Mouse (Mus musculus) midbrain, embryonic 13.5 days (tissue): Measurements from ENCODE around the gene Rtn1. TPM values are rescaled to one million over a fixed set of nuclear protein-coding genes. Genes with fewer than 3 reads are reported as not detected.
A peak's percentile ranks its signal among the peaks of the same experiment; 100 is the strongest.
"Not testable (repeated sequence)": the region's sequence is repeated elsewhere in the genome, so short reads cannot be mapped to it uniquely, and the experiment has no call there.

Experiments
- ATAC-seq: fragments of 200-750 bp; cut with Nextera tagmentation; 2 replicates; pipeline ENCODE4 v1.8.0; 2017; ENCODE audit warnings: mild to moderate bottlenecking, moderate TSS enrichment, moderate library complexity
- H3K27ac ChIP-seq: fragments of 300-500 bp; sonication (generic); 2 replicates; pipeline ENCODE4 v1.5.1; 2015; ENCODE audit warnings: inconsistent platforms, mild to moderate bottlenecking, moderate library complexity
- H3K27me3 ChIP-seq: fragments of 300-500 bp; sonication (generic); 2 replicates; pipeline ENCODE4 v1.6.1; 2015; ENCODE audit warnings: mild to moderate bottlenecking, inconsistent platforms
- H3K36me3 ChIP-seq: fragments of 300-500 bp; sonication (generic); 2 replicates; pipeline ENCODE4 v1.6.1; 2015; ENCODE audit warnings: mild to moderate bottlenecking, inconsistent platforms
- H3K4me1 ChIP-seq: fragments of 300-500 bp; sonication (generic); replicated peaks from 2 replicates; pipeline ENCODE4 v1.6.1; 2015; ENCODE audit warnings: inconsistent platforms
- H3K4me2 ChIP-seq: fragments of 300-500 bp; sonication (generic); replicated peaks from 2 replicates; pipeline ENCODE4 v1.6.1; 2015; ENCODE audit warnings: moderate library complexity, mild to moderate bottlenecking, inconsistent platforms
- H3K4me3 ChIP-seq: fragments of 300-500 bp; sonication (generic); replicated peaks from 2 replicates; pipeline ENCODE4 v1.5.1; 2015; ENCODE audit warnings: mild to moderate bottlenecking, inconsistent platforms
- H3K9ac ChIP-seq: fragments of 300-500 bp; sonication (generic); replicated peaks from 2 replicates; pipeline ENCODE4 v1.6.1; 2015; ENCODE audit warnings: mild to moderate bottlenecking, inconsistent platforms
- H3K9me3 ChIP-seq: fragments of 300-500 bp; sonication (generic); 2 replicates; pipeline ENCODE4 v1.6.1; 2016; ENCODE audit warnings: mild to moderate bottlenecking, inconsistent platforms
- WGBS: fragments of 180-500 bp; shearing (Covaris S2); methylation state at CpG from one replicate; pipeline ENCODE4 v1.1.7; 2015; 5-methylcytosine and 5-hydroxymethylcytosine counted together
- polyA plus RNA-seq: library from polyadenylated mRNA; unstranded; fragments of >200 nt; fragmentation: Nextera tagmentation; extraction: Ambion mirVana; gene quantifications from 2 replicates; pipeline ENCODE4 v1.2.1, GENCODE M21; 2015

Rtn1 gene
- polyA plus RNA-seq, 1 experiment from 2014 or later, result 1,917 TPM

GRCm38 (mm10) chr12:72305421-72305820, 103.4 kb downstream of the Rtn1 start:
- ATAC-seq, result no peak

GRCm38 (mm10) chr12:72304985-72305384, 103.9 kb downstream of the Rtn1 start:
- Histone ChIP-seq H3K27ac (no peak overlapping the region), H3K9ac (no peak overlapping the region), H3K36me3 (peaks cover 15% of the 10 kb centered on the region), H3K9me3 (no peaks in the 10 kb centered on the region), H3K4me3 (no peak overlapping the region), H3K4me1 (peaks cover 28% of the 10 kb centered on the region), H3K4me2 (no peak overlapping the region), H3K27me3 (no peaks in the 10 kb centered on the region)
- peak; percentile 74 for ATAC-seq
- whole genome bisulfite sequencing, result 26% methylated on average over 5 of the region's 5 CpGs

More at GRCm38 (mm10) chr12:72305421-72305820, 103.4 kb downstream of the Rtn1 start:
- H3K9ac ChIP-seq, result no peak overlapping the region
- no peak overlapping the region for H3K4me3 ChIP-seq
- WGBS, result 62% methylated on average over 5 of the region's 5 CpGs
- H3K27me3 ChIP-seq, result no peaks in the 10 kb centered on the region
- H3K36me3 ChIP-seq, result peaks cover 15% of the 10 kb centered on the region
- H3K4me2 ChIP-seq, result no peak overlapping the region
- H3K27ac ChIP-seq, result no peak overlapping the region
- peaks cover 28% of the 10 kb centered on the region for H3K4me1 ChIP-seq
- H3K9me3 ChIP-seq, result no peaks in the 10 kb centered on the region

DNA sequence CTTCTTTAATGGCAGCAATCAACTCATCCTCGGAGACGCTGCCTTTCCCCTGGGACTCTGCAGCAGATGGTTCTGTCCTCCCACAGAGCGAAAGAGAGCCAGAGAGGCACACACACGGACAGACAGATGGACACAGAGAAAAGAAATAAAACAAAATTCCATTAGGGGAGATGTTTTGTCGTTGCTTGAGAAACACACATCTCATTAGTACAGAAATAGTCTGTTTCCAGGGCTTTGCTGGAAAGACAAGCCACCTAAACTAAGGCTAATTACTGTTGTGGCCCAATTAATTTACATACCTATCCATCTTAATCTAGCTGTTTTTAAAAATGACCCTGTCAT, 104.5 kb downstream of the Rtn1 start:
- Histone ChIP-seq H3K4me2 (no peak overlapping the region), H3K9me3 (no peaks in the 10 kb centered on the region), H3K27me3 (no peaks in the 10 kb centered on the region), H3K4me1 (peaks cover 28% of the 10 kb centered on the region), H3K36me3 (peaks cover 15% of the 10 kb centered on the region), H3K4me3 (no peak overlapping the region), H3K9ac (no peak overlapping the region), H3K27ac (no peak overlapping the region)
- 51% methylated on average over 5 of the region's 5 CpGs for WGBS
- no peak for ATAC-seq

- no peak for ATAC-seq
- 73% methylated on average over 37 of the region's 37 CpGs for WGBS
- peaks cover 31% of the 10 kb centered on the region for H3K4me1 ChIP-seq
- H3K27ac ChIP-seq, result no peak overlapping the region
- H3K9me3 ChIP-seq, result no peaks in the 10 kb centered on the region
- no peak overlapping the region for H3K9ac ChIP-seq
- no peaks in the 10 kb centered on the region for H3K27me3 ChIP-seq
- no peak overlapping the region for H3K4me3 ChIP-seq
- peaks cover 15% of the 10 kb centered on the region for H3K36me3 ChIP-seq
- no peak overlapping the region for H3K4me2 ChIP-seq
Observed at GRCm38 (mm10) chr12:72303624-72304346, 105.1 kb downstream of the Rtn1 start.

- 0 out of 2 replicates have a peak overlapping the region, but pooled peaks have one; percentile 5 for H3K9ac ChIP-seq
- no peaks in the 10 kb centered on the region for H3K9me3 ChIP-seq
- H3K4me2 ChIP-seq, result no peak overlapping the region
- H3K4me3 ChIP-seq, result no peak overlapping the region
- H3K4me1 ChIP-seq, result peaks cover 35% of the 10 kb centered on the region
- 39% methylated on average over 8 of the region's 8 CpGs for WGBS
- no peak for ATAC-seq
- H3K36me3 ChIP-seq, result peaks cover 10% of the 10 kb centered on the region
- no peaks in the 10 kb centered on the region for H3K27me3 ChIP-seq
- no peak overlapping the region for H3K27ac ChIP-seq
Observed at GRCm38 (mm10) chr12:72301431-72301830, 107.4 kb downstream of the Rtn1 start.

- Histone ChIP-seq H3K4me3 (no peak overlapping the region), H3K36me3 (peaks cover 10% of the 10 kb centered on the region), H3K4me2 (no peak overlapping the region), H3K9me3 (no peaks in the 10 kb centered on the region), H3K27me3 (no peaks in the 10 kb centered on the region), H3K27ac (no peak overlapping the region), H3K4me1 (peaks cover 35% of the 10 kb centered on the region), H3K9ac (0 out of 2 replicates have a peak overlapping the region, but pooled peaks have one; percentile 5)
- 79% methylated on average over 8 of the region's 8 CpGs for WGBS
- no peak for ATAC-seq
Observed at GRCm38 (mm10) chr12:72300971-72301370, 107.9 kb downstream of the Rtn1 start.

DNA sequence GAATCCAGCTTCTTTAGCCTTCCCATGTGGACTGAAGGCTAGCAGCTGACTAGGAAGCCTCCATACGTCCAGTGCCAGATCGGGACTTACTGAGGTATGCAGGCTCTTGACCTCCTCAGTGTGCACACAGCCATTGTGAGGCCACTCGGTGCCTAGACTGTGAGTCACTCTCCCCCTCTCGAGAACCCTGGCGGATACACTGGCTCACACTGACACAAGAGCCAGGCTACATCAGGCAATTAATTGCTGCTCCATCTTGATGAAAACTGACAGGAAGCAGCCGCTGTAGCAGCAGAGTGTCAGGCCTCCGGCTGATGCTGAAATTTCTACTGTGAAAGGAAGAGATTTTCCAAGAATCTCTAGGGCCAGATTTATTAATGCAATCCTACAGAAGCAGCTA, 110.6 kb downstream of the Rtn1 start:
- no peak overlapping the region for H3K27ac ChIP-seq
- ATAC-seq, result no peak

GRCm38 (mm10) chr12:72296552-72296951, 112.3 kb downstream of the Rtn1 start:
- ATAC-seq, result no peak
- H3K27ac ChIP-seq, result no peak overlapping the region
- H3K9me3 ChIP-seq, result peaks cover 2% of the 10 kb centered on the region; the same call in 1 of the 2 replicates
- WGBS, result 92% methylated on average over 5 of the region's 5 CpGs
- no peaks in the 10 kb centered on the region for H3K27me3 ChIP-seq
- no peak overlapping the region for H3K9ac ChIP-seq
- H3K36me3 ChIP-seq, result no peaks in the 10 kb centered on the region
- no peak overlapping the region for H3K4me2 ChIP-seq
- peaks cover 9% of the 10 kb centered on the region for H3K4me1 ChIP-seq
- no peak overlapping the region for H3K4me3 ChIP-seq

More for the DNA sequence above, 110.6 kb downstream of the Rtn1 start:
- Histone ChIP-seq H3K9ac (no peak overlapping the region), H3K4me3 (no peak overlapping the region), H3K36me3 (peaks cover 2% of the 10 kb centered on the region), H3K4me2 (no peak overlapping the region), H3K27me3 (no peaks in the 10 kb centered on the region), H3K9me3 (peaks cover 2% of the 10 kb centered on the region; the same call in 1 of the 2 replicates), H3K4me1 (peaks cover 14% of the 10 kb centered on the region)
- WGBS, result 72% methylated on average over 7 of the region's 7 CpGs

DNA sequence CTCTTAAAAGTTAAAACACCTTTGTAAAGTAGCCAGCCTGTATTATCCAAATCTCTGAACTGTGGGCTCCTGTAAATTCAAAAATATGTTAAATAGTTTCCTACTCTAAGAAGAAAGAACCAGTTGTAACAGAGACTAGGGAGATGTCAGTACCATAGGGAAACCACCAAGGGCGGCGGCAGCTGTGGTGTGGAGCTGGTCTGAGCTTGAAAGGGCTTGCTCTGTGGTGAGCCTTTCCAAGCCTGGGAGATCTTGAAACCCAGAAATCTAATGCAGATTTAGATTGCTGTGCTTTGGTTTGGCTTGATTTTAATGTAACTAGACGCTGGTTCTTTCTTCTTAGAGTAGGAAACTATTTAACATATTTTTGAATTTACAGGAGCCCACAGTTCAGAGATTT, 115.7 kb downstream of the Rtn1 start:
- not testable (repeated sequence) for H3K27me3 ChIP-seq, ATAC-seq, H3K4me1 ChIP-seq, H3K36me3 ChIP-seq, H3K4me3 ChIP-seq, H3K9ac ChIP-seq, H3K9me3 ChIP-seq, H3K4me2 ChIP-seq, H3K27ac ChIP-seq
- 96% methylated on average over 3 of the region's 3 CpGs for WGBS

- H3K4me3 ChIP-seq, result no peak overlapping the region
- no peak for ATAC-seq
- H3K27ac ChIP-seq, result no peak overlapping the region
- no peak overlapping the region for H3K9ac ChIP-seq
- H3K36me3 ChIP-seq, result no peaks in the 10 kb centered on the region
- no peak overlapping the region for H3K4me2 ChIP-seq
- H3K27me3 ChIP-seq, result no peaks in the 10 kb centered on the region
- H3K9me3 ChIP-seq, result peaks cover 2% of the 10 kb centered on the region; the same call in 1 of the 2 replicates
- 80% methylated on average over 2 of the region's 2 CpGs for WGBS
- no peaks in the 10 kb centered on the region for H3K4me1 ChIP-seq
Observed at GRCm38 (mm10) chr12:72292566-72292965, 116.3 kb downstream of the Rtn1 start.

GRCm38 (mm10) chr12:72291266-72291665, 117.6 kb downstream of the Rtn1 start:
- peaks cover 2% of the 10 kb centered on the region; the same call in 1 of the 2 replicates for H3K9me3 ChIP-seq
- H3K4me2 ChIP-seq, result no peak overlapping the region
- no peaks in the 10 kb centered on the region for H3K27me3 ChIP-seq
- H3K36me3 ChIP-seq, result no peaks in the 10 kb centered on the region
- H3K9ac ChIP-seq, result no peak overlapping the region
- 93% methylated on average over 4 of the region's 4 CpGs for WGBS
- no peak for ATAC-seq
- H3K27ac ChIP-seq, result no peak overlapping the region
- H3K4me3 ChIP-seq, result no peak overlapping the region
- no peaks in the 10 kb centered on the region for H3K4me1 ChIP-seq

DNA sequence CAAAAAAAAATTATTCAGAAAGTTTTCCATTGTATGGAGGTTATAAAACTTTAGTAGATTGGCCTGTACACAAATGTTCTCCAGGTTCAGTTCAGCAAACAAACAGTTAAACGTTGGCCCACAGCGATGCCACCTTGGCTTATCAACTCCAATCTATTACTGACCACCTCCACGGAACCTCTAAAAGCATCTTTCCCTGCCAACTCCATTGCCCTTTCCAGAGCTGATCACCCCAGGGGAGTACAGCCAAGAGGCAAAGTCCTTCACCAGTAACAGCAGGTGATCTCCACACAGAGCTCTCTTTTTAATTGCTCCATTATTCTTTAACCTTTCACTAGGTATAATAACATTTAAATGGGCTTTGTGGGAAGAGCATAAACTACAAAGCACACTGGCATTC, 120.6 kb downstream of the Rtn1 start:
- Histone ChIP-seq H3K27me3 (no peaks in the 10 kb centered on the region), H3K4me2 (no peak overlapping the region), H3K4me3 (no peak overlapping the region), H3K36me3 (no peaks in the 10 kb centered on the region), H3K4me1 (peaks cover 7% of the 10 kb centered on the region), H3K9ac (no peak overlapping the region), H3K27ac (no peak overlapping the region), H3K9me3 (no peaks in the 10 kb centered on the region)
- WGBS, result 67% methylated on average over 3 of the region's 3 CpGs
- ATAC-seq, result no peak
